Mouse (Mus musculus) stomach, embryonic 16.5 days (tissue): Measurements from ENCODE around the gene Ankib1. TPM values are rescaled to one million over a fixed set of nuclear protein-coding genes. Genes with fewer than 3 reads are reported as not detected.

ENCODE experiments used
- ATAC-seq: fragments of 200-750 bp; cut with Nextera tagmentation; 2 replicates; pipeline ENCODE4 v1.8.0; 2017; ENCODE audit warnings: moderate number of reproducible peaks, moderate TSS enrichment; ENCODE audit not compliant: insufficient read depth, low FRiP score
- H3K27ac ChIP-seq: fragments of 300-500 bp; sonication (generic); 2 replicates; pipeline ENCODE4 v1.5.1; 2014; ENCODE audit warnings: low read length
- H3K27me3 ChIP-seq: fragments of 300-500 bp; sonication (generic); 2 replicates; pipeline ENCODE4 v1.6.1; 2014; ENCODE audit warnings: low read length, control low read depth, mixed read lengths; ENCODE audit not compliant: control insufficient read depth, insufficient read depth
- H3K36me3 ChIP-seq: fragments of 300-500 bp; sonication (generic); 2 replicates; pipeline ENCODE4 v1.6.1; 2014; ENCODE audit warnings: low read length; ENCODE audit not compliant: control insufficient read depth, insufficient read depth
- H3K4me1 ChIP-seq: fragments of 300-500 bp; sonication (generic); 2 replicates; pipeline ENCODE4 v1.6.1; 2014; ENCODE audit warnings: low read length, control low read depth, mixed read lengths; ENCODE audit not compliant: control insufficient read depth, insufficient read depth
- H3K4me2 ChIP-seq: fragments of 300-500 bp; sonication (generic); 2 replicates; pipeline ENCODE4 v1.6.1; 2014; ENCODE audit warnings: low read depth, low read length, mixed read lengths
- H3K4me3 ChIP-seq: fragments of 300-500 bp; sonication (generic); replicated peaks from 2 replicates; pipeline ENCODE4 v1.5.1; 2014; ENCODE audit warnings: mild to moderate bottlenecking, low read length
- H3K9ac ChIP-seq: fragments of 300-500 bp; sonication (generic); 2 replicates; pipeline ENCODE4 v1.6.1; 2014; ENCODE audit warnings: low read length
- H3K9me3 ChIP-seq: fragments of 300-500 bp; sonication (generic); replicated peaks from 2 replicates; pipeline ENCODE4 v1.6.1; 2016; ENCODE audit warnings: low read length, control low read depth; ENCODE audit not compliant: control insufficient read depth
- WGBS: fragments of 180-500 bp; shearing (Covaris S2); extraction: QIAGEN DNeasy Blood & Tissue Kit; methylation state at CpG from one replicate; pipeline ENCODE4 v1.1.7; 2014; 5-methylcytosine and 5-hydroxymethylcytosine counted together
- polyA plus RNA-seq: library from polyadenylated mRNA; unstranded; fragments of >200 nt; fragmentation: Nextera tagmentation; extraction: Ambion mirVana; gene quantifications from 2 replicates; pipeline ENCODE4 v1.2.1, GENCODE M21; 2015

Gene Ankib1
- polyA plus RNA-seq, 1 experiment from 2014 or later = 7.7 TPM

GRCm38 (mm10) chr5:3696031-3696430, 106.7 kb downstream of the Ankib1 start:
- no peaks in the 10 kb centered on the region for H3K27me3 ChIP-seq
- H3K4me2 ChIP-seq = no peak overlapping the region
- no peak for ATAC-seq
- H3K9ac ChIP-seq = no peak overlapping the region
- H3K4me1 ChIP-seq = no peaks in the 10 kb centered on the region
- no peaks in the 10 kb centered on the region for H3K9me3 ChIP-seq
- H3K36me3 ChIP-seq = peaks cover 7% of the 10 kb centered on the region; the same call in 1 of the 2 replicates
- 78% methylated on average over 3 of the region's 3 CpGs for WGBS
- no peak overlapping the region for H3K27ac ChIP-seq
- H3K4me3 ChIP-seq = no peak overlapping the region

DNA sequence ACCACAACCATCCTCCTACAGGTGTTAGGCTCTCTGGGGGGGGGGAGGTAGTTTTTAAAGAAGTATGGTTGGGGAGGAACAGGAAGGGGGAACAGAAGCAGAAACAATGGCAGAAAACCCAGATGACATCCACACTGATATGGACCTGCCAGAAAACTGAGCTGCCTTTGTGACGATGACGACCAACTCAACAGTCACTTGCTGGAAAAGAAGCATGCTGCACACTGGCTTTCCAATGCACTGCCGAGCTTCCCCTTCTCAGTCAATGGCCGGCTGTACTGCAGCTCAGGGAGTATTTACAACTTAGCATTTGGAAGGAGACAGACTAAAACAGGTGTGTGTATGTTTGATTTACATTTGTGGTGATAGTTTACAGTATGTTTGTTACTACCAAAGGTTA, 107.5 kb downstream of the Ankib1 start:
- no peak overlapping the region for H3K27ac ChIP-seq
- H3K27me3 ChIP-seq = no peaks in the 10 kb centered on the region
- peaks cover 7% of the 10 kb centered on the region; the same call in 1 of the 2 replicates for H3K36me3 ChIP-seq
- ATAC-seq = no peak
- no peak overlapping the region for H3K9ac ChIP-seq
- no peaks in the 10 kb centered on the region for H3K4me1 ChIP-seq
- H3K4me3 ChIP-seq = no peak overlapping the region
- no peaks in the 10 kb centered on the region for H3K9me3 ChIP-seq
- no peak overlapping the region for H3K4me2 ChIP-seq
- 85% methylated on average over 4 of the region's 4 CpGs for WGBS

GRCm38 (mm10) chr5:3692956-3693355, 109.8 kb downstream of the Ankib1 start:
- no peak overlapping the region for H3K4me3 ChIP-seq
- H3K4me1 ChIP-seq = no peaks in the 10 kb centered on the region
- H3K9ac ChIP-seq = no peak overlapping the region
- no peak overlapping the region for H3K27ac ChIP-seq
- H3K4me2 ChIP-seq = no peak overlapping the region
- no peak for ATAC-seq
- no peaks in the 10 kb centered on the region for H3K27me3 ChIP-seq
- WGBS = 92% methylated on average over 9 of the region's 9 CpGs
- H3K36me3 ChIP-seq = peaks cover 4% of the 10 kb centered on the region; the same call in 1 of the 2 replicates
- no peaks in the 10 kb centered on the region for H3K9me3 ChIP-seq

GRCm38 (mm10) chr5:3691283-3691682, 111.4 kb downstream of the Ankib1 start:
- 89% methylated on average over 3 of the region's 3 CpGs for WGBS
- no peaks in the 10 kb centered on the region for H3K4me1 ChIP-seq
- no peaks in the 10 kb centered on the region for H3K27me3 ChIP-seq
- no peak overlapping the region for H3K4me2 ChIP-seq
- no peaks in the 10 kb centered on the region; the same call in 1 of the 2 replicates for H3K36me3 ChIP-seq
- H3K9me3 ChIP-seq = no peaks in the 10 kb centered on the region
- H3K9ac ChIP-seq = no peak overlapping the region
- no peak overlapping the region for H3K4me3 ChIP-seq
- no peak overlapping the region for H3K27ac ChIP-seq
- no peak for ATAC-seq

GRCm38 (mm10) chr5:3688298-3688697, 114.4 kb downstream of the Ankib1 start:
- H3K4me3 ChIP-seq = no peak overlapping the region
- no peak overlapping the region for H3K9ac ChIP-seq
- no peak for ATAC-seq
- 89% methylated on average over 8 of the region's 8 CpGs for WGBS
- H3K27ac ChIP-seq = no peak overlapping the region
- H3K27me3 ChIP-seq = no peaks in the 10 kb centered on the region
- no peaks in the 10 kb centered on the region for H3K4me1 ChIP-seq
- no peaks in the 10 kb centered on the region for H3K9me3 ChIP-seq
- no peak overlapping the region for H3K4me2 ChIP-seq
- H3K36me3 ChIP-seq = no peaks in the 10 kb centered on the region; the same call in 1 of the 2 replicates

DNA sequence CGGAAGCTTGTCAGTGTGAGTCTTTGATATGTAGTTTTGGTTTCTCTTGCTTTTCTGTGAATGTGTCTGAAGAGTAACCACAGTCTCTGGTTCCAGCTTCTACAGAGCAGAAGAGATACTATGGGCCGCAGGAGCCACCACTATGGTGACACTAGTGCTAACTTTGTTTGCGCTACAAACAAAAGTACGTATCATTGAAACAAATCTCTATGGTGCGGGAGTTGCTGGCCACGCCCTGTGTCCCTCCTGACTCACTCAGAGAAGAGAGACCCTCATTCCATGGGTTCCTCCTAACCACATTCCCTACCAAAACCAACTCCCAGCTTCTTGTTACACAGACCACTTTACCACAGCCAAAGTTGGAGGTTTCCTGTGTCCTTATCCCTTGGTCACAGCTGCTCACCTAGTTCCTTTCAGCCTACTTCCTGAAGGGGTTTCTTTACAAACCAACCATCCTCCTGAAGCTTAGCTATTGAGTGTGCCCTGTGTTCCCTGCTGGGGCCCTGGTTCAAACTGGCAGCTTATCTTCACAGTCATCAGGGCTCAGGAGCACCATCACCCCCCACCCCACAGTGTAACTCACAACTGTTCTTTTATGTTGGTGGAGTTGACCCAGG, 132.7 kb downstream of the Ankib1 start:
- H3K27ac ChIP-seq = no peak overlapping the region

GRCm38 (mm10) chr5:3666585-3666984, 136.1 kb downstream of the Ankib1 start:
- no peak for ATAC-seq
- Histone ChIP-seq H3K4me2 (no peak overlapping the region), H3K9me3 (no peaks in the 10 kb centered on the region), H3K9ac (no peak overlapping the region), H3K27me3 (no peaks in the 10 kb centered on the region), H3K36me3 (no peaks in the 10 kb centered on the region), H3K4me3 (no peak overlapping the region), H3K27ac (no peak overlapping the region), H3K4me1 (no peaks in the 10 kb centered on the region)
- 83% methylated on average over 12 of the region's 12 CpGs for WGBS

More for the DNA sequence above, 132.7 kb downstream of the Ankib1 start:
- H3K36me3 ChIP-seq = no peaks in the 10 kb centered on the region
- no peaks in the 10 kb centered on the region for H3K9me3 ChIP-seq
- H3K4me1 ChIP-seq = no peaks in the 10 kb centered on the region
- H3K4me2 ChIP-seq = no peak overlapping the region
- 83% methylated on average over 6 of the region's 6 CpGs for WGBS
- no peak overlapping the region for H3K9ac ChIP-seq
- H3K27me3 ChIP-seq = no peaks in the 10 kb centered on the region
- no peak for ATAC-seq
- no peak overlapping the region for H3K4me3 ChIP-seq

DNA sequence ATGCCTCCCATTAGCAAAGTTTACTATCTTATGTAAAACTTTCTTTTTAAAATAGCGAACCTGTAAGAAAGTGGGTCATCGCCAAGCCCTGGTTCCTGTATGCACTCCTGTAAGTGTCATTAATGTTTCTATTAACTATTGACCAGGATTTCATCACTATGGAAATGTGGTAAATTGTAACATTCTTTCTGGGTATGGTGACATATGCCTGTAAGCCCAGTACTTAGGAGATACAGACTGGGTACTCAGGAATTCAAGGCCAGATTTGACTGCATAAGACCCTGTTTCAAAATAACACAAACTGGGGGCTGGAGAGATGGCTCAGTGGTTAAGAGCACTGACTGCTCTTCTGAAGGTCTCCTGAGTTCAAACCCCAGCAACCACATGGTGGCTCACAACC, 137.5 kb downstream of the Ankib1 start:
- Histone ChIP-seq H3K4me1 (no peaks in the 10 kb centered on the region), H3K9ac (no peak overlapping the region), H3K4me3 (no peak overlapping the region), H3K36me3 (no peaks in the 10 kb centered on the region), H3K4me2 (no peak overlapping the region), H3K27me3 (no peaks in the 10 kb centered on the region), H3K9me3 (no peaks in the 10 kb centered on the region), H3K27ac (no peak overlapping the region)
- WGBS = 88% methylated on average over 2 of the region's 2 CpGs
- no peak for ATAC-seq

DNA sequence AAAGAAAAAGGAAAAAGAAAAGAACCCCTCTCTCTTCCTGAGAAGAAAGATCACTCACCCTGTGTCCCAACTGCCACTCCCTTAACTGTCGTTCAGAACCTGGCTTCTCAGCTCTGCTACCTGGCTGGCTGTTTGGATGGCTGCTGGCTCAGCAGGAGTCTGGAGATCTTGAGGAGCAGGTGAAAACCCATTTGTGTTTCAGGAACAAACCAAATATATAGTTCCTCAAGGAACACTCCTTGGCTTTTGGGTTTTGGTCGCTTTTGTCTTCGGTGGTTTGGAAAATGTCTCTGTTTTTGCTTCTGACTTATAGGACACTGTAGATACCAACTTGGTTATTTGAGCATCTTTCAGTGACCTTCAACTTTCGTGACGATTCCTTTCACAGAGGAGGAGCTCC, 145.6 kb downstream of the Ankib1 start, which contains the start of gene Gatad1:
TSS of gene Gatad1 (minus strand) at position 101 of the 400 bp plus-strand sequence.
- WGBS = 72% methylated on average over 5 of the region's 5 CpGs
- H3K9me3 ChIP-seq = no peaks in the 10 kb centered on the region
- no peak within 1 kb of the TSS for H3K9ac ChIP-seq
- no peak within 1 kb of the TSS for H3K4me2 ChIP-seq
- H3K4me3 ChIP-seq = no peak within 1 kb of the TSS
- H3K27me3 ChIP-seq = no peaks in the 10 kb centered on the region
- H3K4me1 ChIP-seq = no peaks in the 10 kb centered on the region
- no peaks in the 10 kb centered on the region for H3K36me3 ChIP-seq
- ATAC-seq = no peak
- no peak within 1 kb of the TSS for H3K27ac ChIP-seq
